Mouse (Mus musculus) neural tube, embryonic 14.5 days (tissue): Measurements from ENCODE around the gene Ccdc63. TPM values are rescaled to one million over a fixed set of nuclear protein-coding genes. Genes with fewer than 3 reads are reported as not detected.

Source experiments
- ATAC-seq: fragments of 200-750 bp; cut with Nextera tagmentation; 2 replicates; pipeline ENCODE4 v1.8.0; 2017; ENCODE audit warnings: low read depth, mild to moderate bottlenecking, moderate TSS enrichment, moderate library complexity
- H3K27ac ChIP-seq: fragments of 300-500 bp; sonication (generic); 2 replicates; pipeline ENCODE4 v1.5.1; 2014; ENCODE audit warnings: low read depth, mild to moderate bottlenecking, control low read depth, low read length, moderate library complexity, mixed read lengths
- H3K27me3 ChIP-seq: fragments of 300-500 bp; sonication (generic); 2 replicates; pipeline ENCODE4 v1.6.1; 2014; ENCODE audit warnings: low read length; ENCODE audit not compliant: control insufficient read depth, insufficient read depth
- H3K36me3 ChIP-seq: fragments of 300-500 bp; sonication (generic); 2 replicates; pipeline ENCODE4 v1.6.1; 2014; ENCODE audit warnings: low read length, mixed read lengths; ENCODE audit not compliant: control insufficient read depth, insufficient read depth
- H3K4me1 ChIP-seq: fragments of 300-500 bp; sonication (generic); 2 replicates; pipeline ENCODE4 v1.6.1; 2014; ENCODE audit warnings: low read length; ENCODE audit not compliant: control insufficient read depth, insufficient read depth
- H3K4me2 ChIP-seq: fragments of 300-500 bp; sonication (generic); 2 replicates; pipeline ENCODE4 v1.6.1; 2014; ENCODE audit warnings: mild to moderate bottlenecking, low read depth, low read length, control low read depth
- H3K4me3 ChIP-seq: fragments of 300-500 bp; sonication (generic); 2 replicates; pipeline ENCODE4 v1.5.1; 2014; ENCODE audit warnings: low read depth, low read length, control low read depth, mixed read lengths
- H3K9ac ChIP-seq: fragments of 300-500 bp; sonication (generic); replicated peaks from 2 replicates; pipeline ENCODE4 v1.6.1; 2014; ENCODE audit warnings: low read depth, mild to moderate bottlenecking, control low read depth, low read length, mixed read lengths
- H3K9me3 ChIP-seq: fragments of 300-500 bp; sonication (generic); 2 replicates; pipeline ENCODE4 v1.6.1; 2016; ENCODE audit warnings: low read length; ENCODE audit not compliant: control insufficient read depth
- WGBS: fragments of 180-500 bp; shearing (Covaris S2); extraction: QIAGEN DNeasy Blood & Tissue Kit; methylation state at CpG from one replicate; pipeline ENCODE4 v1.1.7; 2014; 5-methylcytosine and 5-hydroxymethylcytosine counted together
- polyA plus RNA-seq: library from polyadenylated mRNA; unstranded; fragments of >200 nt; fragmentation: Nextera tagmentation; extraction: Ambion mirVana; gene quantifications from 2 replicates; pipeline ENCODE4 v1.2.1, GENCODE M21; 2014

Ccdc63 gene
- polyA plus RNA-seq, 1 experiment from 2014 or later = 0.13 TPM

- H3K4me3 ChIP-seq = no peak overlapping the region
Observed at GRCm38 (mm10) chr5:122133050-122133389, 7.6 kb downstream of the Ccdc63 start.

GRCm38 (mm10) chr5:122132167-122133049, 8.2 kb downstream of the Ccdc63 start:
- peaks cover 4% of the 10 kb centered on the region; the same call in 1 of the 2 replicates for H3K4me1 ChIP-seq
- WGBS = 26% methylated on average over 26 of the region's 26 CpGs
- no peak overlapping the region for H3K27ac ChIP-seq
- H3K9me3 ChIP-seq = no peaks in the 10 kb centered on the region
- H3K27me3 ChIP-seq = 0 out of 2 replicates have a peak, but pooled peaks cover 2% of the 10 kb centered on the region
- peak overlapping the region; percentile 55 for H3K4me2 ChIP-seq
- H3K4me3 ChIP-seq = peak overlapping the region; percentile 22; the same call in 1 of the 2 replicates
- no peaks in the 10 kb centered on the region for H3K36me3 ChIP-seq
- peak overlapping the region; percentile 32; the same call in 1 of the 2 replicates for H3K9ac ChIP-seq
- no peak for ATAC-seq

More at GRCm38 (mm10) chr5:122133050-122133389, 7.6 kb downstream of the Ccdc63 start:
- H3K9me3 ChIP-seq = no peaks in the 10 kb centered on the region
- 91% methylated on average over 9 of the region's 9 CpGs for WGBS
- no peak overlapping the region for H3K9ac ChIP-seq
- H3K4me2 ChIP-seq = no peak overlapping the region
- 0 out of 2 replicates have a peak, but pooled peaks cover 2% of the 10 kb centered on the region for H3K27me3 ChIP-seq
- H3K27ac ChIP-seq = no peak overlapping the region
- H3K4me1 ChIP-seq = peaks cover 4% of the 10 kb centered on the region; the same call in 1 of the 2 replicates
- ATAC-seq = no peak
- H3K36me3 ChIP-seq = no peaks in the 10 kb centered on the region

GRCm38 (mm10) chr5:122131076-122132051, 9.3 kb downstream of the Ccdc63 start:
- peak overlapping the region; percentile 22; the same call in 1 of the 2 replicates for H3K4me3 ChIP-seq
- H3K4me2 ChIP-seq = peak overlapping the region; percentile 55
- 12% methylated on average over 34 of the region's 34 CpGs for WGBS
- H3K4me1 ChIP-seq = peaks cover 4% of the 10 kb centered on the region; the same call in 1 of the 2 replicates
- H3K27me3 ChIP-seq = 0 out of 2 replicates have a peak, but pooled peaks cover 2% of the 10 kb centered on the region
- no peaks in the 10 kb centered on the region for H3K9me3 ChIP-seq
- no peaks in the 10 kb centered on the region for H3K36me3 ChIP-seq
- no peak overlapping the region for H3K27ac ChIP-seq
- peak overlapping the region; percentile 32; the same call in 1 of the 2 replicates for H3K9ac ChIP-seq
- peak; percentile 49; the same call in 1 of the 2 replicates for ATAC-seq

- WGBS = 80% methylated on average over 11 of the region's 11 CpGs
- Histone ChIP-seq H3K4me3 (no peak overlapping the region), H3K9me3 (no peaks in the 10 kb centered on the region), H3K9ac (no peak overlapping the region), H3K4me2 (no peak overlapping the region), H3K27me3 (0 out of 2 replicates have a peak, but pooled peaks cover 2% of the 10 kb centered on the region), H3K4me1 (peaks cover 4% of the 10 kb centered on the region; the same call in 1 of the 2 replicates), H3K36me3 (no peaks in the 10 kb centered on the region), H3K27ac (no peak overlapping the region)
- no peak for ATAC-seq
Observed at GRCm38 (mm10) chr5:122130341-122130998, 10.2 kb downstream of the Ccdc63 start.

GRCm38 (mm10) chr5:122129068-122129655, 11.5 kb downstream of the Ccdc63 start:
- Histone ChIP-seq H3K4me3 (no peak overlapping the region), H3K9ac (no peak overlapping the region), H3K4me1 (peaks cover 4% of the 10 kb centered on the region; the same call in 1 of the 2 replicates), H3K36me3 (no peaks in the 10 kb centered on the region), H3K27ac (no peak overlapping the region), H3K4me2 (no peak overlapping the region), H3K9me3 (no peaks in the 10 kb centered on the region), H3K27me3 (0 out of 2 replicates have a peak, but pooled peaks cover 2% of the 10 kb centered on the region)
- WGBS = 30% methylated on average over 16 of the region's 16 CpGs
- peak; percentile 38; the same call in 1 of the 2 replicates for ATAC-seq

GRCm38 (mm10) chr5:122125211-122125760, 15.3 kb downstream of the Ccdc63 start:
- Histone ChIP-seq H3K27ac (no peak overlapping the region), H3K4me2 (no peak overlapping the region), H3K4me1 (no peaks in the 10 kb centered on the region), H3K27me3 (no peaks in the 10 kb centered on the region), H3K9ac (no peak overlapping the region), H3K9me3 (no peaks in the 10 kb centered on the region), H3K36me3 (no peaks in the 10 kb centered on the region), H3K4me3 (no peak overlapping the region)
- ATAC-seq = no peak
- WGBS = 78% methylated on average over 8 of the region's 8 CpGs

GRCm38 (mm10) chr5:122116243-122116642, 24.4 kb downstream of the Ccdc63 start:
- no peak for ATAC-seq
- WGBS = 86% methylated on average over 6 of the region's 6 CpGs

More at GRCm38 (mm10) chr5:122116243-122116642, 24.4 kb downstream of the Ccdc63 start:
- Histone ChIP-seq H3K4me1 (no peaks in the 10 kb centered on the region), H3K4me2 (no peak overlapping the region), H3K27ac (no peak overlapping the region), H3K27me3 (no peaks in the 10 kb centered on the region), H3K36me3 (no peaks in the 10 kb centered on the region), H3K9ac (no peak overlapping the region), H3K4me3 (no peak overlapping the region), H3K9me3 (no peaks in the 10 kb centered on the region)
